Mouse (Mus musculus): ENCODE results near the gene Slc39a11. TPM values are rescaled to one million over a fixed set of nuclear protein-coding genes. Genes with fewer than 3 reads are reported as not detected.
A peak's percentile ranks its signal among the peaks of the same experiment; 100 is the strongest.

Gene Slc39a11
- polyA plus RNA-seq, 1 experiment from 2014 or later: 31.2 TPM

DNA sequence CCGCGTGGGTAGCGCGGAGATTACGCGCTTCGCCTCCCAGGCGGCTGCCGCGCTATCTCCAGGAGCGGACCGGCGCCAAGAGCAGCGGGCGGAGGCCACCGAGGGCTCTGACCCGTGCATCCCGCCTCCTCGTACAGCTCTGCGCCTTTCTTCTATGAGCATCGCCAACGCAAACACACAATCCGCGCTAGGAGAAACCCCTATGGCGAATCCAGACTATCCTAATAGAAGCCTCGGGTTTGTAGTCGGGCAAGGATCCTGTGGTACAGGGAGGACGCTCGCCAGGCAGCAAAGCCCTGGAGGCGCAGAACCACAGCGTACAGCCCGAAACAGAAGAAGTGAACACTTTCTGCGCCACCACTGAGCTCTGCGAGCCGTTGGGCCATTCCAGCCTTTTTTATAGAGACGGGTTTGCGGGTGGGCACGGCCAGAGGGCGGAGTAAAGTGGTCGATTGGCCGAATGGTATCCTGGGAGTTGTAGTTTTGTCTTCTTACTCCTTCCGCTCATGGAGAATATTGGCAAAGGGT, 448.3 kb downstream of the Slc39a11 start:
- WGBS: under 1% methylated on average over 42 of the region's 42 CpGs
- no peaks in the 10 kb centered on the region for H3K9me3 ChIP-seq
- H3K4me1 ChIP-seq (replicated peaks): peaks cover 32% of the 10 kb centered on the region
- H3K4me3 ChIP-seq (replicated peaks): peak overlapping the region; percentile 81
- peak overlapping the region; percentile 91 for H3K9ac ChIP-seq (replicated peaks)
- H3K27me3 ChIP-seq: peaks cover 86% of the 10 kb centered on the region
- H3K27ac ChIP-seq: peak overlapping the region; percentile 82
- H3K36me3 ChIP-seq: no peaks in the 10 kb centered on the region
- H3K4me2 ChIP-seq (replicated peaks): peak overlapping the region; percentile 92
- ATAC-seq: peak; percentile 94

DNA sequence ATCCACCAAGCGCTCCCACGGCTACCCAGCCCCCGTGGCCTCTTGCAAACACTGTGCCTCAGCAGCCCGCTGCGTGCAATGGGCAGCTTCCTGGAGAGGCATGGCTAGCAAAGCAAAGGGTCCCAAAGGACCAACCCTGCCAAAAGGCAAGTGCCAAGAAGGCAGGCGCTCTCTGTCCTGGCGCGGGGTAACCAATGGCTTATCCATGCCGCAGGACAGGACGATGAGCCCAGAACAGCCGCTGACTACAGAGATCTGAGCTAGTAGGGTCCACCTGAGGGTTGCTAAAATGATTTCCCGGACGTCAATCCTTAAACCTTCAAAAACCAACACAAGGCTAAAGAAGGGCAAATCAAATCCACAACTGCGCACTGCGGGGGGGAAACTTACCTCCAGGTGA, 449.0 kb downstream of the Slc39a11 start:
- Histone ChIP-seq H3K9ac (replicated peaks) (peak overlapping the region; percentile 91), H3K4me1 (replicated peaks) (peaks cover 32% of the 10 kb centered on the region), H3K9me3 (no peaks in the 10 kb centered on the region), H3K4me2 (replicated peaks) (peak overlapping the region; percentile 92), H3K27ac (peak overlapping the region; percentile 82; the same call in 1 of the 2 replicates), H3K27me3 (peaks cover 85% of the 10 kb centered on the region), H3K4me3 (replicated peaks) (peak overlapping the region; percentile 81), H3K36me3 (no peaks in the 10 kb centered on the region)
- 11% methylated on average over 15 of the region's 15 CpGs for WGBS
- ATAC-seq: peak; percentile 40; the same call in 1 of the 2 replicates

DNA sequence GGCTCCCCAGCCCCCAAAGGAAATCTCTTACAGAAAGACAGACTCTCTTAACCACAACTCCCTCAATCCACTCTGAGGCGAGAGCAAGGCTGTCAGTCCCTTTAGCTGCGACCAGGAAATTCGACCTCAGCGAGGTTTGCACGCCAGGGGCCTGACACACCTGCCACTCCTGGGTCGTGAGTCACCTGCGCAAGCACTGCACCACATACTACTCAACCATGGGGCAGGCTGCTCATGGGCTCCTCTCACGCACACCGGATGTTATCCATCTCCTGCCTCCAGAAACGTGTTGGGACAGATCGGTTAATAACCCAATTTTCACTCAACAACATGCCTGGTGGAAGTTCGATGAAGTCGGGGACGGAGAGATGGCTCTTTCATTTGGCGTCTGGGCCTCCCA, 451.3 kb downstream of the Slc39a11 start:
- 90% methylated on average over 15 of the region's 15 CpGs for WGBS
- H3K4me1 ChIP-seq (replicated peaks): peaks cover 32% of the 10 kb centered on the region
- no peak overlapping the region for H3K9ac ChIP-seq (replicated peaks)
- H3K4me3 ChIP-seq (replicated peaks): peak overlapping the region; percentile 81; the same call in 1 of the 2 replicates
- no peak for ATAC-seq
- no peaks in the 10 kb centered on the region for H3K9me3 ChIP-seq
- H3K27me3 ChIP-seq: peaks cover 73% of the 10 kb centered on the region
- H3K27ac ChIP-seq: no peak overlapping the region
- H3K4me2 ChIP-seq (replicated peaks): peak overlapping the region; percentile 92
- H3K36me3 ChIP-seq: no peaks in the 10 kb centered on the region

DNA sequence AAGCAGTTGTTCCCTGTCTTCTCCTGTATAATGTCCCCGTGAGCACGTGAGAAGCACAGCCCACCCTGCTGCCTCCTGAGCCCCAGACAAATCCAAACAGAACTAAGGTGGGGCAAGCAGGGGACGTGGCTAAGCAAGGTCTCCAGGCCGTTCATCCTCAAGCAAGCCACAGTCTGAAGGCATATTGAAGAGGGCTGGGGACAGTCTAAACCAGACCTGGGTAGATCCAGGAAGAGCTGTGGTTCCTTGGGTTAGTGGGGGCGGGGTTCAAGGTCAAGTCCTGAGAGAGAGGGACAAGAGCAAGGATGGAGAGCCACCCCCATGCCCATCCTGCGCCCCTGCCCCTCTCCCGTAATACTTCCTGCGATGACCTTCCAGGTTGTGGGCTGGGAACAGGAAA, 452.3 kb downstream of the Slc39a11 start:
- no peak overlapping the region for H3K9ac ChIP-seq (replicated peaks)
- H3K4me3 ChIP-seq (replicated peaks): no peak overlapping the region
- H3K36me3 ChIP-seq: no peaks in the 10 kb centered on the region
- H3K27ac ChIP-seq: no peak overlapping the region
- peaks cover 35% of the 10 kb centered on the region for H3K4me1 ChIP-seq (replicated peaks)
- ATAC-seq: no peak
- peak overlapping the region; percentile 92; the same call in 1 of the 2 replicates for H3K4me2 ChIP-seq (replicated peaks)
- H3K27me3 ChIP-seq: peaks cover 73% of the 10 kb centered on the region
- H3K9me3 ChIP-seq: no peaks in the 10 kb centered on the region
- 87% methylated on average over 8 of the region's 8 CpGs for WGBS

DNA sequence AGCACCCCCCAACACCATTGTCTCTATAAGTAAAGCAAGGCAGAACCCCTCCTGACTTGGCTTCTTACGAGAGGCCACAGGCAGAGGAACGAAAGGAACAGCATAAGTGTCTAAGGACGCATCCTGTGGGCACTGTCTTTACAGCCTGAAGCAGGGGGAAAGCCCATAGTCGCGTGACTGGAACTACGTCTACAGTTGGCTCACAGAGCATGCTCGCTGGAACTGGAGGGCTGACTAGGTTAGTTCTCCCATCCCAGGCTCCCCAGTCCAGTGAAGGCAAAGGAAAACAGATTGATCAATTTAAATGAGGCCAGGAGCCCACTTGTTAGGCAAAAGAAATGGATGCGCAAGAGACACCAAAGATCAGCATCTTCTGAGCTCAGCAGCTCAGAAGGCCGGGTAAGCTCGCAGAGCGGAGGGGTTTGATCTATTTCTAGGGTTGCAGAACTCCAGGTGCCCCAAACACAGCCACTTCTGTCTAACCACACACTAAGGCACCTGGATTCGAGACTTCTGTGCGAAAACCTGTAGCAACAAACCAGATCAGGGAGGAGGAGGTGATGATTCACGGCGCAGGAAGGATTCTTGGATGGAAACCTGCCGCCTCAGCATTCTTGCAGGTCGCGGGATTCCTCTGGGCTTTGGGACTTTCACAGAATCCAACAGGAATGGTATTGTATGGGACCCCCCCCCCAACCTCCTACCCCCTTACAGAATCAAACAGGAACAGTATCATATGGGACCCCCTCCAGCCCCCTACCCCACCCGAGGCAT, 453.5 kb downstream of the Slc39a11 start:
- Histone ChIP-seq H3K9me3 (no peaks in the 10 kb centered on the region), H3K36me3 (no peaks in the 10 kb centered on the region), H3K4me2 (replicated peaks) (no peak overlapping the region), H3K4me3 (replicated peaks) (no peak overlapping the region), H3K27ac (no peak overlapping the region), H3K4me1 (replicated peaks) (peaks cover 42% of the 10 kb centered on the region), H3K9ac (replicated peaks) (no peak overlapping the region), H3K27me3 (peaks cover 77% of the 10 kb centered on the region)
- no peak for ATAC-seq
- 91% methylated on average over 19 of the region's 19 CpGs for WGBS

Other genes starting within 250 kb of the Slc39a11 start
- gene Sstr2, start 30.7 kb downstream of the Slc39a11 start, polyA plus RNA-seq (2015; fragmentation: Nextera tagmentation; extraction: Ambion mirVana): 15.7 and 19.4 TPM in 2 replicates
- 31.7 and 33.2 TPM in 2 replicates for gene Cog1, start 910 bp downstream of the Slc39a11 start, polyA plus RNA-seq (2015; fragmentation: Nextera tagmentation; extraction: Ambion mirVana)
- 44.7 and 47.9 TPM in 2 replicates for gene Fam104a, start 34.1 kb upstream of the Slc39a11 start, polyA plus RNA-seq (2015; fragmentation: Nextera tagmentation; extraction: Ambion mirVana)
- gene D11Wsu47e, start 34.3 kb upstream of the Slc39a11 start, polyA plus RNA-seq (2015; fragmentation: Nextera tagmentation; extraction: Ambion mirVana): 21.4 and 26.7 TPM in 2 replicates
- 0.31 and 0.54 TPM in 2 replicates for gene Cpsf4l, start 59.9 kb upstream of the Slc39a11 start, polyA plus RNA-seq (2015; fragmentation: Nextera tagmentation; extraction: Ambion mirVana)
- gene Cdc42ep4, start 101.8 kb upstream of the Slc39a11 start, polyA plus RNA-seq (2015; fragmentation: Nextera tagmentation; extraction: Ambion mirVana): 80.0 and 82.7 TPM in 2 replicates

Data from midbrain, embryonic 13.5 days (tissue).